Mouse (Mus musculus): Measurements from ENCODE around the gene Rhod.
A peak's percentile ranks its signal among the peaks of the same experiment; 100 is the strongest.
"Not testable (repeated sequence)": the region's sequence is repeated elsewhere in the genome, so short reads cannot be mapped to it uniquely, and the experiment has no call there.

Rhod gene

DNA sequence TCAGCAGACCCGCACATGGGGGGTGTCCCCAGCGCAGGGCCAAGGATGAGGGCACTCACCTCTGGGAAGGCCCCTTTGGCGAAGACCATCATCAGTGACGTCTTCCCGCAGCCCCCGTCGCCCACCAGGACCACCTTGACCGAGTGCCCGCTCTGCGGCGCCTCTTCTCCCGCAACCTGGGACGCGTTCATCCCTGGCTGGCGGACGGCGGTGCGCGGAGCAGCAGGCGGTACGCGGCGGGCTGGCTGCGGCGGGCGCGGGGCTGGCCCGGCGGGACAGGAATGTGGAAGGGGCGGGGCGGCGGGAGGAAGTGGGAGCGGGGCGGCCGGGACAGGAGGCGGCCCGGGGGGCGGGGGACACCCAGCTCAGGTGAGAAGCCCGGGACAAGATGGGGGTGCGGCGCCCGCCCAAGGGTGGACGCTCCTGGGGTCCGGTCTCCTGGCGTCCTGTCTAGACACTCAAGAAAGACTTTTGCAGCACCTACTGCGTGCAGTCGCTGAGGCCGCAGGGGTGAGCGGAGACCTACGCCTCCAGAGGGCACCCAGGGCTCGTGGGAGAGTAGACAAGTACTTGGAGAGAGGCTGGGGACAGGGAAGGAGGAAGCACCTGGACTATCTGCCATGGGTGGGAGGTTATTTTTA, at the start of gene Rhod:
Gene Rhod, minus strand, starts transcription at position 272 of the 641 bp plus-strand sequence.
- DNase-seq (ENCODE audit: low spot score): no peak

DNA sequence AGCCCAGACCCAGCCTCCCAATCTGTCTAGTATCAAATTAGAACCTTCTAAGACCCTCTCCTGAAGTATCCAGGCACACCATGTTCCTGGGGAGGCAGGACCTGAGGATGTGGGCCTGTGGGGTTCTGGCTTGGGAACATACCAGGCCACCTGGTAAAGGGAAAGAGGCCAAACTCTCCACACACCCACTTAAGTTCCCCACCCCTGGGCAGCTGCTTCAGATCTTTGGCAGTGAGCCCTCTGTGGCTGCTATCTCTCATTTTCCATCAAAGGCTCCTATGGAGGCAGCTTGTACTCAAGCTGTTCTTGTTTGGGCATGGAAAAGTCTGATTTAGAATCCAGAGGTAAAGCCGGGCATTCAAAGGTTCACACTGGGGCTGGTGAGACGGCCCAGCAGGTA, 48.6 kb upstream of the Rhod start:
- no peak for DNase-seq (ENCODE audit: low spot score)

DNA sequence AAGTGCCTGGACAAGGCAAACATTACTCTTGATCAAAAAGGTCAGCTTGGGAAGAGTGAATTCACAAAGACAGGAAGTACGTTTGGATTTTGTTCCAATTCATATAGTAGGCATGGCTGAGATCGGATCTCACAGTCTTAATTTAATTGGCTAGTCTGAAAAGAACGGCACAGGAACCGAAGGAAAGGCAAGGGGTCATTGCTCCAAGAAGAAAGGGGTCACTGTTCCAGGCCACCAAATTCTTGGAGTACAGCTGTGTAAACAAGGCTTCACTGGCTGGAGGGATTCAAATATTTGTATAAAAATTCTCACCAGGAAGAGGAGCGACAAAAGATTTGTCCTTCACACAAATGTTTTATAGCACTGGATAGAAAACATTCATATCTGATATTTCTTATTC, 45.8 kb upstream of the Rhod start:
- DNase-seq (ENCODE audit: low spot score): no peak

DNA sequence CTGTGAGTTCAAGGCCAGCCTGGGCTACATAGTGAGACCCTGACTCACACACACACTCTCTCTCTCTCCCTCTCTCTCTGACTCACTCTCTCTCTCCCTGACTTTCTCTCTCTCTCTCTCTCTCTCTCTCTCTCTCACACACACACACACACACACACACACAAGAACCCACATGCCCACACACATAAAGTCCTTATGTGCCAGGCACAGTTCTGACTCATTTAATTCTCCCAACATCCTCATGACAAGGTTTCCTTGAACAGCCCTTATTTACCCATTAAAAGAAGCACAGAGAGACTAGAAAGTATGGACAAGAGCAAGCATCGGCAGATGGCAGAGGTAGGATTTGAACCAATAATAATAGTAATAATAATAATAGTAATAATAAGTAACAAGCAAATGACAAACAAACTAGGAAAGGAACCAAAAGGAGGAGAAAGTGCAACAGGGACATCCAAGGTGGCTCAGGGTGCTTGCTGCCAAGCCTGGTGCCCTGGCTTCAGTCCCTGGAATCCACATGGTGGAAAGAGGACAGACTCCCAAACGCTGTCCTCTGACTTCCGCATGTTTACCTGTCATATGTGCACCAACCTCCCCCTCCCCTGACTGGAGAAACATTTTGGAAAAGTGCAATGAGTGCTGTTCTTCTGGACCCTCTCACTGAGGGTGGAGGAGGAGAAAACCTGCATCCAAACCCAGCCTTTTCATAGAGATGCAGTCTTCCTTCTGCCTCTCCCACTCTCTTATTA, 43.1 kb upstream of the Rhod start:
- DNase-seq (ENCODE audit: low spot score): no peak

DNA sequence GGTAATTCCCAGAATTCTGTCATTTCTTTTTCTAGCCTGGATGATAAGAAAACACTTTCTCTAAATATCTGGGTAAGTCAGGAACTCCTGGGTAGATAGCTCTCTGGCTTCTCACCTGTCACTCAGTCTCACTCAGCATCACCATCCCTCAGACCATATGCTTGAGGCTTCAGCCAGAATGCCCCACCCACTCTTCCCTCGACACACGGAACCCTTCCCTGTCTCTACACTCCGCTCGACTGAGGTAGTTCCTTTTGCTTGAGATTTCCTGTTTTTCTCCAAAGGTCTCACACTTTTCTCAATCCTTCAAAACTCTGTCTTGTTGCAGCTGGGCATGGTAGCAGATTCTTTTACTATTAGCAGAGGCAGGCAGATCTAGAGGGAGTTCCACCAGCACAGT, 42.1 kb upstream of the Rhod start:
- DNase-seq (ENCODE audit: low spot score): peak; percentile 44

DNA sequence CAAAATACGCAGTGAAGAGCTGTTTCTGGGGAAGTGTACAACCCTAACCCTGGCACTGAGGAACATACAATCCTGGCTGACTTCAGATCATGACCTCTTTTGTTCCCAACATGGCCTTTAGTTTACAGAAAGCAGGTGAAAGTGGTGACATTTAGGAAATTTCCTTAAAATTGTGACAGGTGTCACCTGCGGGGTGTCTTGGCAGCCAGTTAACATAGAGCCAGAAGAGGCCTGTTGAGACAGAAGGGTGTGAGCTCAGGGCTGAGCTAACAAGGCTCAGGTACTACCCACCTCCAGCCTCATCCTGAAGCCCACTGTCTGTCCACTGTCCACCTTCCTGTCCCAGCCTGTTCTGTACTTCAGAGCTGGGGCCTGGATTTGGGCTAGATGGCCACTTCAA, 40.8 kb upstream of the Rhod start:
- no peak for DNase-seq (ENCODE audit: low spot score)

DNA sequence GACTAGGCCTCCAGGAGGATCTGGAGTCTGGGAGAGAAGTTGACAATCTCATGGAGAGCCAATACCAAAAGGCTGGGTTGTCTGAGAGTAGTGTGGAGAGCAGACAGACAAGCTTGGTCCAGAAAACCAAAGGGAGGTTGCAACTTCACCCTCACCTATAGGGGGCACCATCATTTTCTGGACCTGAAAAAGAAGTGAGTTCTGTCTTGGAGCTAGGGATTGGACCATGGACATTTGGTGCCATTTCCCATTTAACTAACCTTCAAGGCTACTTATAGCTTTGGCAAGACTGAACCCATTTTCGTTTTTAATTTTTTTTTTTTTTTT, 38.9 kb upstream of the Rhod start:
- DNase-seq (ENCODE audit: low spot score): no peak

DNA sequence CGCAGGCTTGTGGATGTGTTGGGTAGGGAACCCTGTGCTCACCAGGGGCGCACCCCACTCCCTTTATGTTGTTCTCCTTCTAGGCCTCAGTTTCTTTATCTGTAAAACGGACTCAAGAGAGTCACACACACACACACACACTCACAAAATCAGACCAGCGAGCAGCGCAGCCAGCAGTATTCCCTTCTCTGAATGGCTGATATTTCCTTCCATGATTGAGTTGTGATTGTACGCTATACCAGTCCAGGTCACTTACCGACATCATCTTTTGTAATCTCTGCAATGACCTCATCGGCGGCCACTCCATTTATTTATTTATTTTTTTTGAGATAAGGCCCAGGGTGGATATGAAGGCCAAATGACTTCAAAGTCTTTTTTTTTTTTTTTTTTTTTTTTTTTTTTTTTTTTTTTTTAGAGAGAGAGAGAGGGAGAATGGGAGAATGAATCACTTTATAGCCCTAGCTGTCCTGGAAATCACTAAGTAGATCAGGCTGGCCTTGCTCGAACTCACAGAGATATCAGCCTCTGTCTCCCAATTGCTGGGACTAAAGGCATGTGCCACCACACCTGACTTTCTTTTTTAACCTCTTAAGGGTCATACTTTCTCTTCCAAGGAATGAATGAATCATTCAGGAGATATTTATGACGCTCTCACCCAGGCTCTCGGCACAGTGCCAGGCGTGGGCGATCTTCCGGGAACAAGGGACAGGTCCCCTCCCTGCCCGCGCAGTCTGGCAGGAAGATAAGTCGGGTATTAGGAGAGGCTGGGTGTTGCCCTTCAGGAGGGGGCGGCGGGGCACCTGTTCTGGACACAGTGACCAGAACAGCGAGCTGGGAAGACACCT, 38.3 kb upstream of the Rhod start, which contains the start of gene Syt12:
Gene Syt12, minus strand, starts transcription at position 103 of the 845 bp plus-strand sequence.
- no peak for DNase-seq (ENCODE audit: low spot score)

DNA sequence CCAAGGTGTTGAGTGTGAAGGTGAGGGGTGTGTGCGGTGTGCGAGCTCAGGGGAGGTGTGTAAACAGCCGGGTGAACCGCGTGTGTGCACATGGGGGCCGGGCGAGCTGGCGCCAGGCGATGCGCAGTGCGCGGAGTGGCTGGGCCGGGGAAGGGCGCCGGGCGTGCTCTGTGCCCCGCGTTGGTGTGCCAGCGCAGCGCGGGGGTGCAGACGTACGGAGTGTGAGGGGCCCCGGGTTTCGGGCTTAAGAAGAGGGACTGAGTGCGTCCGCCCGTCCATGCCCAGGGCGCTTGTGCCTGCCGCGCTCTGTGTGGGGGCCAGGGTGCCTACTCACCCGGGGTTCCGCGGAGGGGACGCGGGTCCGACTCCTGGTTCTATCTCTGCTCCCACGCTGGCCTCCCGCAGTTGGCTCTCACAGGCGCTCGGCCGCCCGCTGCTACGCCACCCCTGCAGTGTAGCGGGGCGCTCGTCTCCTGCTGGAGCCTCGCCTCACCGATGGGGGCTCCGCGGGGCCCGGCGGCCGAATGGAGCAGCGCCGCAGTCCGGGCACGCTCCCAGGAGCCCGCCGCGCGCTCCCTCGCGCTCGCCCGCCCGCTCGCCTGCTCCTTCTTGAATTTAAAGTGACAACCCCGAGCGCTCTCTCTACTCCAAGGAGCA, 37.5 kb upstream of the Rhod start:
- DNase-seq (ENCODE audit: low spot score): no peak

DNA sequence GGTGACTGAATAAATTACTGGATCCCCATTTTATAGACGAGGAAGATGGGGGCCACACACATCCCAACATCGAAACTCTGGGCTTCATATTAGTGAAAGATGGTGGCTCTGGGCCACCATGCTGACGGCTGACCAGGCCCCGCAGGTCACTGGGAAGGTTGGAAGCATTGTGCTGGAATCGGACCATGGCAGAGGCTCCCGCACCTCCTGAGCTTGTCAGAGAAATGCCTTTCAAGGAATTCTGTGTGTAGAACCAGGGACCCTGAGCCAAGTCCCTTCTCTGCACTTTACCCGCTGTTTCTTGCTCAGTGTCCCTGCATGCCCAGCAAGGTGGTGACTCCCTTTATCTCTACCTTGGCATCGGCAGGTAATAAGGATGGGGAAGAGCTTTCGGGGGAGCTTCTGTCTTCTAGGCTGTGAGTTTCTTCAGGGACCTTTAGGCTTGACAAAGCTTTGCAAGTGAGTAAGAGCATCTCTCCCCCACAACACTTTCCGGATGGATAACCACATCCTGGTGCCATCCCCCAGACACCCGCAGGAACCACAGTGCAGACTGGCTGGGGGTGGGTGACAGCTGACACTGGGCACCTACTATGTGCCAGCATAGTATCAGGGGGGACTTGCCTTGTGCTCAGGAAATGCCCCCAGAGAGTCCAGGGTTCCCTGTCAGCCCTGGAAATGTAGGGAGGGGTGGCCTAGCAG, 36.1 kb upstream of the Rhod start:
- no peak for DNase-seq (ENCODE audit: low spot score)

DNA sequence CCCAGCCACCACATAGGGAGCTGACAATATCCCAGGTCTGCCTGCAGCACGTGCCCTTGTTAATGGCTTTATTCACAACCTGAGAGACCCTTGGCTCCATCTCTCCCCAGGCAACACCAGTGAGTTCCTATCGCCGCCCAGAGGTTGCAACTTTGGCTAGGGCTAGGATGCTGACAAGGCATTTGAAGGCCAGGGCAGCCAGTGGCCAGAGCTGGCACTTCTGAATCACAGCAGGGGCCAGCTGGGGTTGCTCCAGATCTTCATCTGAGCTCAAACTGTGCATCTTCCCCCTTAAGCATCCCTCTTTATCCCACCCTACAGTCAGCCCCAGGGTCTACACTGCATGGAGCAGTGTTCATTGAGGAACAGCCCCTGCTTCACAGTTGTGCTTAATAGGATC, 35.5 kb upstream of the Rhod start:
- no peak for DNase-seq (ENCODE audit: low spot score)

DNA sequence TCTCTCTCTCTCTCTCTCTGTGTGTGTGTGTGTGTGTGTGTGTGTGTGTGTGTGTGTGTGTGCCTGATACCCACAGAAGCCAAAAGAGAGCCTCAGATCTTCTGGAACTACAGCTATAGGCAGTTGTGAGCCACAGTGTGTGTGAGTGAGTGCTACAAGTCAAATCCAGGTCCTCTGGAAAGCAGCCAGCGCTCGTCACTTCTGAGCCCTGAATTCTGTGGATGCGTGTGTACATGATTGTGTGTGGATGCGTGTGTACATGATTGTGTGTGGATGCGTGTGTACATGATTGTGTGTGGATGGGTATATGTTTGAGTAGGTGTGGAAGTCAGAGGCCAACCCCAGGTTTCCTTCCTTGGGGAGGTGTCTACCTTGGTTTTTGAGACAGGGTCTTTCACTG, 34.3 kb upstream of the Rhod start:
- DNase-seq (ENCODE audit: low spot score): no peak

DNA sequence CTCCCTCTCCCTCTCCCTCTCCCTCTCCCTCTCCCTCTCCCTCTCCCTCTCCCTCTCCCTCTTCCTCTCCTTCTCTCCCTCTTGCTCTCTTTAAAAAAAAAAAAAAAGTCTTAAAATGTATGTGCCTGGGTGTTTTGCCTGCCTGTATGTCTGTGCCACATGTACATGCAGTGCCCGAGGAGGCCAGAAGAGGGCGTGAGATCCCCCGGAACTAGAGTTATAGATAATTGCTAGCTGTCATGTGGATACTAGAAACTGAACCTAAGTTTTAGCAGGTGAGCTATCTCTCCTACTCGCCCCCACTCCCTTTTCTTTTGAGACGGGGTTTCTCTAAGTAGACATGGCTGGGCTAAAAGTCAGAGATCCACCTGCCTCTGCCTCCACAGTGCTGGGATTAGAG, 29.1 kb upstream of the Rhod start:
- DNase-seq (ENCODE audit: low spot score): no peak

DNA sequence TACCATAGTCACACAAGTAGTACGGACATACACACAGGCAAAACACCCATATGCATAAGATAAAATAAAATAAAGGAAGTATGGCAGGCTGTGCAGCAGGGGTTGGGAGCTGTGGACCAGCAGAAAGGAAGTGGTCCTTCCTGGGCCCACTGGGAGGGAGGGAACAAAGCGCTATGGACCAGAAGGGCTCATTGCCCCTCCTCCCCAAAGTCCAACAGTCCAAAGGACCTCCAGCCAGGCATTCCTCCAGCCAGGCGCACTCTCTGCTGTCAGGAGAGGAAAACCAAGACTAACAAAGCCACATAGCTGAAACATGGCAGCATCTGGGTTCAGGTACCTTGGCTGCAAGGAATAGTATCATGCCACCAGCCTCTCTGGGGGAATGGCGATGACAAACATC, 25.4 kb upstream of the Rhod start:
- DNase-seq (ENCODE audit: low spot score): no peak

DNA sequence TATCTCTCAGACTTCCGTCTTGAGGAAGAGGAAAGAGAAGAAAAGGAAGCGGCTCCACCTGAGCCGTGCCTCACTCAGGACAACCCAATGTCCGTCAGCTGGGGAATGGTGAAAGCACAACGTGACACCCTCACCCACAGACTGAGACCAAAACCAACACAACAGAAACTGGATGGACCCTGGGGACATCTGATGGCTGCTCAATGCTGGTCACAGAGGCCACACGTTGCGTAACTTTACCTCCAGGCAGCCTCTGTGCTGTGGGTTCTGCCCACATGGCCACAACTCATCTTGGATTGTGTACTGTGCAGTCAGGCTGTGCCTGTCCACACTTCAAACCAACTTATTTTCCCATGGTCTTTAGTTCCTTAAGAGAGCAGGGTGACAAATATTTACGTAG, 22.7 kb upstream of the Rhod start:
- DNase-seq (ENCODE audit: low spot score): no peak

DNA sequence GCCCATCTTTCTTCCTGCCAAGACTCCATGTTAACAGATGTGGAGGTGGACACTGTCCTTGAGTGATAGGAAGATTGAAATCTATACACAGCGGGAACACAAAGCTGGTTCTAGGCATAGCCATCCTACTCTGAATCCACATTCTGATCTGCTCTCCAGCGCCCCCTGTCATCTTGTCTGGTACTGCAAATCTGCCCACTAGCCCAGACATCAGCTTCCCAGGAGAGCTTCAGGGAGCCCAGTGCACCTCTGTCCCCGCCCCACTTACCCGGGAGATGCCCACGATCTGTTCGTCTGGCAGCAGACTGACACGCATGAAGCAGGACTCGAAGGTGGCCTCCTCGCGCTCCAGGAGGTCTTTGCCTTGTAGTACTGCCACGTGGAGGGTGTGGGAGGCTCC, 17.0 kb upstream of the Rhod start:
- DNase-seq (ENCODE audit: low spot score): no peak

DNA sequence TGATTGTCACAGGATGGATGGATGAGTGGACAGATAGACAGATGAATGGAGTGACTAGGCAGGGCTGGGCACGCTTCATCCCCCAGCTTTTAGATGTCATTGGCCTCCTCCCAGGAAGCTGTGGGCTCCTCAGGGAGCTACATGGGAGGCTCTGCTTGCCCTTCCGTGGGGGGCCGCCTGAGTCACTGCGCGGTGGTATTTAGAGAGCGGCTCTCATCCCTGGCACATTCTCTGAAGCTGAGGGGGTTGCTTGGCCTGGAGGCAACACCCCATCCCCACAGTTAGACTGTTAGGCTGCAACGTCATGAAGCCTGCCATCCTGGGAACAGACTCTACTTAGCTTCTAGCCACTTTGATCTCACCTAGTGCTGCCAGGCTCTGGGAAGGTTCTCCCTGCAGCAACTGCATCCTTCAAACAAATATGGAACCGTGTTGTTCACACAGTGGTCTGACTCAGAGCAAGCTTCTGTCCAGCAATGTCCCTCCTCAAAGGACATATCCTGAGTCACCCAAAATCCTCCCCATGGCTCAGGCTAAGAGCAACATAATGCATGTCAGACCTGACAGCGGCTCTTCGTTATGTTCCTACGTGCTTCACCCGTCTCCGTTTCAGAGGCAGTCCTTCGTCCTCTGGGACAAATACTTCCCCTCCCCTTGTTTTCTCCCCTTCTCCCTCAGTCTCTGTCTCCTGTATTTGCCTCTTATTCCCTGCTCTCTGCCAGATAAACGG, 16.0 kb upstream of the Rhod start:
- no peak for DNase-seq (ENCODE audit: low spot score)

DNA sequence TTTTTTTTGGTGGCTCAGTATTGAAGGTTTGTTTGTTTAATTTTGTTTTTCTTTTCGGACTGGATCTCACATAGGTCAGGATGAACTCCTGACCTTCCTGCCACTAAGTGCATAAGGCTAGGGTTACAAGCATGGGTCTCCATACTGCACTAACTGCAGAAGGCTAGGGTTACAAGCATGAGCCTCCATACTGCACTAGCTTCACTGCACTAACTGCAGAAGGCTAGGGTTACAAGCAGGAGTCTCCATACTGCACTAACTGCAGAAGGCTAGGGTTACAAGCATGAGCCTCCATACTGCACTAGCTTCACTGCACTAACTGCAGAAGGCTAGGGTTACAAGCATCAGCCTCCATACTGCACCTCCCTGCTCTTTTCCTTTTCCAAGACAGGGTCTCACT, 14.8 kb upstream of the Rhod start:
- not testable (repeated sequence) for DNase-seq (ENCODE audit: low spot score)

DNA sequence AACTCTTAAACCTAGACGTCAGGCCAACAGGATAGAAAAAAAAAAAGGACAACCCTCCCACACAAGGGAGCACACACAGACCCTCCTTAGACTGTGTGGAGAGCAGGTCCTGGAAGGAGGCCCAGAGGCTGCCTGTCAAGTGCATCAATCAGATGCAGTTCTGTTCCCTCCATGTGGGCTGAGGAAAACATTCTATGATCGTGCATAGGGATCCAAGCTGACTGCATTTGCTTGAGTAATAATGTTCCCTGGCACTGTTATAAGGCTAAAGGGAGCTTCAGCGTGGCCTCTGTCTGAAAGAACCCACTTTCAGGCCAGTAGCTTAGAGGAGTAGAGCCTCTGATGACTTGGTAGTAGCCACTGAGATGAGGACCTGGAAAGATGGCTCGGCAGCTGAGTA, 13.3 kb upstream of the Rhod start:
- no peak for DNase-seq (ENCODE audit: low spot score)

DNA sequence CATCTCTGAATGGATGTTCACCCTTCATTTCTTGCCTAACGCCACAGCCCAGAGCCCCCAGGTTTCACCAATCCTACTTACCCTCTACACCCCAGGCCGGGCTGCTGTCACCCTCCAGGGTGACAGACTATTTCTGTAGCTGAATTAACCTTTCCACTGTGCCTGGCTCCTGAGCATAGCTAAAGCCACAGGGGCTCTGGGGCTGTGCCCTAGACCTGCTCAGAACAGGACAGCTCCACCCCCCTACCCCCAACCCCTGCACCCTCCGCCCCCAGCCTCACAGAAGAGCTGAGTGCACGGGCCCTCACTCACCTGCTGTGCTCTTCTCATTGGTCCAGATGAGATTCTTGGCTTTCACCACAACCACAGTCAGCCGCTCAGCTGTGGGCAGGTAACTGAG, 12.7 kb upstream of the Rhod start:
- DNase-seq (ENCODE audit: low spot score): no peak

DNA sequence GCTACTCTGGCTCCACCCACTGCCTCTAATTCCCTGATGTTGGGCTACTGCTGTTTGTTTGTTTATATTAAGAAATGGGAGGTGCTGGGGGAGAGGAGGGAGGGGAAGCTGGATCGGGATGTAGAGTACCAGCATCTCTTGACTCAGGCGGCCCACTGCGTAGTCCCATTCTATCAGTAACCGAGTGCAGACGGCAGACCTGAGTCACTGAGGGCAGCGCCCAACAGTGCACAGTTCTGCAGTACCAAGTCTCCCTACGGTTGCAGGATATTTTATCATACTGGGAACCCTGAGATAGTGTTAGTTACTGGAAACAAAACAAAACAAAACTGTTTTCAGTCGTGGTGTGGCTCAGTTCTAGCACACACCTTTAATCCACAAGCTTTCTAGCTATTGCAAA, 11.9 kb upstream of the Rhod start:
- DNase-seq (ENCODE audit: low spot score): no peak

Data from left cerebral cortex, adult 11 months (tissue).